9 mouse cellular contexts compared by ENCODE assay signal in the genomic region with DNA sequence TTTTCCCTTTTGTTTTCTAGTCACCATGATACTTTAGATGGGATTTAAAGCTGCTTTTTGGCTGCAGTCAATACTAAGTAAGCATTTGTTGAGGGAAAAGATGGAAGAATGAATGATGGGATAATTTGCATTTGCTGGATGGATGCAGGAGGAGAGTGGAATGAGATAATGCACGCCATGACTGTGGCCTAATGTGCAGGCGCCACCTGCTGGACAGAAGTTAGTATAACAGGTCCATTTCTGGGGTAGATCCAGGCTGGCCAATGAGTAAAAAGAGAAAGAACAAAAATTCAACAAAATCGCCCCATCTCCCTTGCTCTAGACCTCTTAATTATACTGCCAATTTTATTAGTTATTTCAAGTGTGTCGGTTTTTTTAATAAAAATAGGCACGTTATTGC. TPM values are rescaled to one million over a fixed set of nuclear protein-coding genes. Genes with fewer than 3 reads are reported as not detected.
A peak's percentile ranks its signal among the peaks of the same experiment; 100 is the strongest.
DNase-seq lines count a peak whose midpoint lies in the region; ATAC-seq and TF ChIP-seq lines count a peak whose summit lies in the region.
"Had no signal": no experiment of that assay in that cellular context is flagged by ENCODE, and none has a peak within 500 bp of the region (broad histone marks: within the 10 kb centered on the region; RNA-seq: fewer than 3 reads in every experiment).

No protein-coding gene starts in this region.

- no peak overlapping the region for H3K4me3 ChIP-seq in hindbrain, embryonic 11.5 days (ENCODE audit: low read depth, low read length)
- no peak overlapping the region for H3K4me3 ChIP-seq in hindbrain, embryonic 12.5 days
- no peak overlapping the region for H3K4me3 ChIP-seq in midbrain, postnatal 0 days (ENCODE audit: low read depth, low read length)
- H3K4me3 ChIP-seq in testis, adult 2 months (ENCODE audit: control insufficient read depth, low read depth, low read length) = no peak overlapping the region
- H3K4me3 ChIP-seq: myocyte had no signal

- H3K27ac ChIP-seq in hindbrain, embryonic 11.5 days (ENCODE audit: low read depth, low read length) = no peak overlapping the region
- H3K27ac ChIP-seq in hindbrain, embryonic 12.5 days = no peak overlapping the region
- no peak overlapping the region for H3K27ac ChIP-seq in midbrain, postnatal 0 days (ENCODE audit: low read depth, low read length)
- no peak overlapping the region for H3K27ac ChIP-seq in testis, adult 2 months (ENCODE audit: control insufficient read depth, insufficient read depth, low read depth, low read length)

- intact Hi-C loops in heart, postnatal 36 days (cut with DNase I) = loop anchor here (1.0 kb wide), 1 partner anchor 110 kb away; no protein-coding TSS in a partner anchor
- intact Hi-C loops in left cerebral cortex, postnatal 14 days (cut with DNase I) = loop anchor here (5.0 kb wide), 1 partner anchor 111 kb away; no protein-coding TSS in a partner anchor

- no peaks in the 10 kb centered on the region for H3K4me1 ChIP-seq in hindbrain, embryonic 11.5 days (replicated peaks; ENCODE audit: control insufficient read depth, insufficient read depth, low read length)
- H3K4me1 ChIP-seq in hindbrain, embryonic 12.5 days = peaks cover 6% of the 10 kb centered on the region; the same call in 1 of the 2 replicates
- H3K4me1 ChIP-seq in midbrain, postnatal 0 days (ENCODE audit: insufficient read depth, low read length) = no peaks in the 10 kb centered on the region
- H3K4me1 ChIP-seq in testis, adult 2 months (ENCODE audit: control insufficient read depth, insufficient read depth, low read length) = peaks cover 4% of the 10 kb centered on the region

- H3K27me3 ChIP-seq in hindbrain, embryonic 11.5 days (ENCODE audit: control insufficient read depth, insufficient read depth, low read length) = no peaks in the 10 kb centered on the region
- H3K27me3 ChIP-seq in hindbrain, embryonic 12.5 days = no peaks in the 10 kb centered on the region
- no peaks in the 10 kb centered on the region for H3K27me3 ChIP-seq in midbrain, postnatal 0 days (ENCODE audit: insufficient read depth, low read length)
- no peaks in the 10 kb centered on the region for H3K27me3 ChIP-seq in testis, adult 2 months (ENCODE audit: control insufficient read depth, insufficient read depth, low read length)

- no peak for TF ChIP-seq POLR2A in testis, adult 2 months (IDR thresholded peaks at IDR 0.05; ENCODE audit: control insufficient read depth, low read depth, low read length)

- no peaks in the 10 kb centered on the region for H3K36me3 ChIP-seq in hindbrain, embryonic 11.5 days (ENCODE audit: control insufficient read depth, insufficient read depth, low read length)
- H3K36me3 ChIP-seq in hindbrain, embryonic 12.5 days = no peaks in the 10 kb centered on the region
- H3K36me3 ChIP-seq in midbrain, postnatal 0 days (ENCODE audit: insufficient read depth, low read length) = no peaks in the 10 kb centered on the region
- H3K36me3 ChIP-seq in testis, adult 2 months (ENCODE audit: control insufficient read depth, insufficient read depth, low read length) = no peaks in the 10 kb centered on the region

- no peak for ATAC-seq in hindbrain, embryonic 11.5 days (ENCODE audit: low FRiP score)
- no peak for ATAC-seq in hindbrain, embryonic 12.5 days (ENCODE audit: low FRiP score)
- ATAC-seq in midbrain, postnatal 0 days (ENCODE audit: low FRiP score) = 0 out of 2 replicates have a peak, but pooled peaks have one; percentile 60

- no peaks in the 10 kb centered on the region for H3K9me3 ChIP-seq in hindbrain, embryonic 11.5 days (ENCODE audit: control insufficient read depth, low read length)
- H3K9me3 ChIP-seq in hindbrain, embryonic 12.5 days (replicated peaks) = no peaks in the 10 kb centered on the region
- H3K9me3 ChIP-seq in midbrain, postnatal 0 days (ENCODE audit: low read length) = no peaks in the 10 kb centered on the region

- no peak overlapping the region for H3K9ac ChIP-seq in hindbrain, embryonic 11.5 days (ENCODE audit: low read depth, low read length)
- no peak overlapping the region for H3K9ac ChIP-seq in hindbrain, embryonic 12.5 days
- H3K9ac ChIP-seq in midbrain, postnatal 0 days (replicated peaks; ENCODE audit: low read length, poor library complexity, severe bottlenecking) = no peak overlapping the region

- H3K4me2 ChIP-seq in hindbrain, embryonic 11.5 days (replicated peaks; ENCODE audit: low read depth, low read length) = no peak overlapping the region
- H3K4me2 ChIP-seq in hindbrain, embryonic 12.5 days (replicated peaks) = no peak overlapping the region
- no peak overlapping the region for H3K4me2 ChIP-seq in midbrain, postnatal 0 days (ENCODE audit: low read depth, low read length, poor library complexity, severe bottlenecking)

- TF ChIP-seq CTCF in midbrain, postnatal 0 days (IDR thresholded peaks at IDR 0.05) = peak; percentile 99
- peak; percentile 91; the same call in 1 of the 2 replicates for TF ChIP-seq CTCF in testis, adult 2 months (IDR thresholded peaks at IDR 0.05; ENCODE audit: control insufficient read depth, insufficient read depth, insufficient replicate concordance, low read depth, low read length)

- 3% methylated on average over 5 of the region's 5 CpGs for WGBS in hindbrain, embryonic 11.5 days
- WGBS in hindbrain, embryonic 12.5 days = 3% methylated on average over 5 of the region's 5 CpGs
- 1% methylated on average over 5 of the region's 5 CpGs for WGBS in midbrain, postnatal 0 days

- peak; percentile 84 for DNase-seq in hindbrain, embryonic 11.5 days (ENCODE audit: low spot score)
- peak; percentile 65 for DNase-seq in ZHBTc4 (ENCODE audit: low read depth, low spot score)
- peak; percentile 52 to 75 for DNase-seq in cerebellum, postnatal 4 days (ENCODE audit: low spot score in 2 of 2)
- peak; percentile 59 to 72 for DNase-seq in heart, postnatal 36 days
- peak; percentile 73 to 82 for DNase-seq in left cerebral cortex, postnatal 14 days (ENCODE audit: low spot score in 2 of 2)
- peak; percentile 82 for DNase-seq in midbrain, postnatal 0 days (ENCODE audit: low spot score)

RNA-seq across cellular contexts. Expression of gene Ywhab, which starts 26.2 kb away (rescaled TPM):
- polyA plus RNA-seq in hindbrain, embryonic 11.5 days (2014; fragmentation: Nextera tagmentation; extraction: Ambion mirVana) = 327 and 328 TPM in 2 replicates
- polyA plus RNA-seq in hindbrain, embryonic 12.5 days (2016; fragmentation: Nextera tagmentation; extraction: Ambion mirVana) = 355 and 373 TPM in 2 replicates
- total RNA-seq in heart, postnatal 36 days (2021) = 10 to 100 TPM; 76.0 to 76.3 TPM
- total RNA-seq in left cerebral cortex, postnatal 14 days (2021) = 100 to 1,000 TPM; 510 to 522 TPM
- total RNA-seq in midbrain, postnatal 0 days (2014; rRNA removed) = 160 and 223 TPM in 2 replicates
- polyA plus RNA-seq in midbrain, postnatal 0 days (2015; fragmentation: Nextera tagmentation; extraction: Ambion mirVana) = 649 and 656 TPM in 2 replicates
- 14.1 and 15.7 TPM in 2 replicates for polyA plus RNA-seq in testis, adult 2 months (2012; rRNA removed)

RNA-seq across cellular contexts. Expression of gene Rims4, which starts 50.1 kb away (rescaled TPM):
- polyA plus RNA-seq in hindbrain, embryonic 11.5 days (2014; fragmentation: Nextera tagmentation; extraction: Ambion mirVana) = 0.68 and 0.71 TPM in 2 replicates
- 5.6 TPM in 2 replicates for polyA plus RNA-seq in hindbrain, embryonic 12.5 days (2016; fragmentation: Nextera tagmentation; extraction: Ambion mirVana)
- total RNA-seq in heart, postnatal 36 days (2021) = under 1 TPM; 0.50 to 0.62 TPM
- 100 to 1,000 TPM; 111 to 125 TPM for total RNA-seq in left cerebral cortex, postnatal 14 days (2021)
- 85.1 and 85.3 TPM in 2 replicates for total RNA-seq in midbrain, postnatal 0 days (2014; rRNA removed)
- polyA plus RNA-seq in midbrain, postnatal 0 days (2015; fragmentation: Nextera tagmentation; extraction: Ambion mirVana) = 18.4 and 22.8 TPM in 2 replicates
- 1.1 and 1.5 TPM in 2 replicates for polyA plus RNA-seq in testis, adult 2 months (2012; rRNA removed)
- polyA plus RNA-seq: myocyte had no signal

RNA-seq across cellular contexts. Expression of gene Pabpc1l, which starts 56.7 kb away (rescaled TPM):
- polyA plus RNA-seq in hindbrain, embryonic 11.5 days (2014; fragmentation: Nextera tagmentation; extraction: Ambion mirVana) = 0.62 and 1.2 TPM in 2 replicates
- polyA plus RNA-seq in hindbrain, embryonic 12.5 days (2016; fragmentation: Nextera tagmentation; extraction: Ambion mirVana) = 2.3 and 2.9 TPM in 2 replicates
- total RNA-seq in heart, postnatal 36 days (2021) = under 1 TPM in 1 of 2 experiments, not detected in 1; 0.89 TPM
- total RNA-seq in left cerebral cortex, postnatal 14 days (2021) = 1 to 10 TPM in 1 of 2 experiments, under 1 TPM in 1; 0.72 to 1.0 TPM
- total RNA-seq in midbrain, postnatal 0 days (2014; rRNA removed) = 0.22 TPM in 1 of 2 replicates, not detected in the other
- polyA plus RNA-seq in midbrain, postnatal 0 days (2015; fragmentation: Nextera tagmentation; extraction: Ambion mirVana) = 2.0 and 2.8 TPM in 2 replicates
- polyA plus RNA-seq in testis, adult 2 months (2012; rRNA removed) = 10.6 and 10.7 TPM in 2 replicates

Comparison
In these comparisons a context has a peak if more than half of its experiments do, and no peak if none do; other contexts are left out.
1. RNA of gene Ywhab, which starts 26.2 kb away (polyA plus RNA-seq): 649 to 656 TPM in midbrain, postnatal 0 days, 355 to 373 TPM in hindbrain, embryonic 12.5 days and 327 to 328 TPM in hindbrain, embryonic 11.5 days; 14.1 to 15.7 TPM in testis, adult 2 months; every median in the first group is over 10 times any median in the second.
2. Peak in every context shown above with its lines, with median percentiles within 50 percentile points of each other: DNase-seq.